Mouse (Mus musculus) kidney, postnatal 36 days (tissue): Measurements from ENCODE around the gene Hspe1.
"Not testable (repeated sequence)": the region's sequence is repeated elsewhere in the genome, so short reads cannot be mapped to it uniquely, and the experiment has no call there.

Source experiments
- DNase-seq, 2 experiments: peaks; one replicate each; pipeline ENCODE4 v3.0.0; 2021 to 2022; ENCODE audit warnings: mixed read lengths in 2 of 2

Gene Hspe1

GRCm38 (mm10) chr1:55087932-55088610 lies at the start of gene Hspe1, which contains the start of gene Hspd1:
Gene Hspe1 (plus strand): TSS chr1:55088132.
Gene Hspd1 (minus strand): TSS chr1:55088243.
- DNase-seq = peak; percentile 99

GRCm38 (mm10) chr1:55039944-55040343 lies 48.0 kb upstream of the Hspe1 start:
- no peak for DNase-seq

GRCm38 (mm10) chr1:55041691-55042090 lies 46.2 kb upstream of the Hspe1 start:
- no peak for DNase-seq

- no peak for DNase-seq
These were observed 45.7 kb upstream of the Hspe1 start for GRCm38 (mm10) chr1:55042246-55042645.

GRCm38 (mm10) chr1:55043164-55043563 lies 44.8 kb upstream of the Hspe1 start:
- DNase-seq = no peak

GRCm38 (mm10) chr1:55048841-55049587 lies 38.9 kb upstream of the Hspe1 start:
- DNase-seq = no peak

GRCm38 (mm10) chr1:55051671-55052070 lies 36.3 kb upstream of the Hspe1 start:
- DNase-seq = no peak

- peak; percentile 99 for DNase-seq
These were observed 35.5 kb upstream of the Hspe1 start, which contains the start of gene Coq10b for GRCm38 (mm10) chr1:55052355-55052953. Gene Coq10b (plus strand): TSS chr1:55052770.

- peak; percentile 86 to 87 for DNase-seq
These were observed 34.9 kb upstream of the Hspe1 start for GRCm38 (mm10) chr1:55053005-55053404.

- DNase-seq = no peak
These were observed 34.3 kb upstream of the Hspe1 start for GRCm38 (mm10) chr1:55053596-55053995.

GRCm38 (mm10) chr1:55055322-55056115 lies 32.4 kb upstream of the Hspe1 start:
- no peak for DNase-seq

- DNase-seq = not testable (repeated sequence)
These were observed 29.5 kb upstream of the Hspe1 start for GRCm38 (mm10) chr1:55058383-55058782.

GRCm38 (mm10) chr1:55061099-55061498 lies 26.8 kb upstream of the Hspe1 start:
- DNase-seq = no peak

- DNase-seq = no peak
These were observed 26.2 kb upstream of the Hspe1 start for GRCm38 (mm10) chr1:55061772-55062171.

- DNase-seq = not testable (repeated sequence)
These were observed 15.6 kb upstream of the Hspe1 start for GRCm38 (mm10) chr1:55072328-55072727.

GRCm38 (mm10) chr1:55074757-55075156 lies 13.2 kb upstream of the Hspe1 start:
- peak; percentile 13 to 42 for DNase-seq

- no peak for DNase-seq
These were observed 12.1 kb upstream of the Hspe1 start for GRCm38 (mm10) chr1:55075652-55076394.

GRCm38 (mm10) chr1:55076395-55076743 lies 11.6 kb upstream of the Hspe1 start:
- DNase-seq = no peak

GRCm38 (mm10) chr1:55076849-55077516 lies 10.9 kb upstream of the Hspe1 start:
- peak in 1 of 2 experiments; percentile 19 for DNase-seq

GRCm38 (mm10) chr1:55079677-55080076 lies 8.3 kb upstream of the Hspe1 start:
- DNase-seq = peak in 1 of 2 experiments; percentile 13

GRCm38 (mm10) chr1:55082106-55082505 lies 5.8 kb upstream of the Hspe1 start:
- no peak for DNase-seq
